Mouse (Mus musculus) frontal cortex, postnatal 25 days (tissue): ENCODE data around the gene Tcf7.

Experiments
- DNase-seq, 2 experiments: peaks; one replicate each; pipeline ENCODE4 v3.0.0; 2022; ENCODE audit warnings: low spot score in 2 of 2

Gene Tcf7

GRCm38 (mm10) chr11:52267271-52267670 lies 15.5 kb downstream of the Tcf7 start:
- DNase-seq = no peak

DNA sequence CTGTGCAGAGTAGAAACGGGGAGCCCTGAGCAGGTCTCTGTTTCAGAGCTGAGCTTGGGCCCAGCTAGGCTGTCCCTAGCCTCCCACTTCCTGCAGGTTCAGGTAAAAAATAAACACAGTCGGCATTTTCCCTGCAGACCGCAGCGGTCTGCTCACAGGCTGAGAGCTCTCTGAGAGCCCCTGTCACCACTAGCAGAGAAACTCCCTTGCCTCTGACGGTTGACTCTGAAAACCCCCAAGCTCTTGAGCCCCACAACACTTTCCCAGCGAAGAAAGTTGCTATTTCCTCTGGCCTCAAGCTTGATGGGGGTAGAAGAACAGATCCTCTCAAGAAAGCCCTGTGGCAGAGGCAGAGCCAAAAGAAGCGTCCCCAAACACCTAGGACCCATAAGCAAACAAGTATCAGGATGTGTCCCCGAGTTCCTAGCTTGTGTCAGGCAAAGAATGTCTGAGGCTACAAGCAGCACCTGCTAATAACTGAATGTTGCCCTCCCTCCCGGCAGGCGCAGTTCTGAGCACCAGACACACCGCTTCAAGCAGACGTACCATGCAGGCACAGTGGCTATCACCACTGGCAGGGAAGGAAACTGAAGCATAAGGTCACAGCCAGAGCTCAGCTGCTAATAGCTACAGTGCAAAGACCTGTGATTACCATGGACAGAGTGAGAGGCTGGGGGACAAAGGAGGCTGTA lies 17.1 kb downstream of the Tcf7 start:
- DNase-seq = no peak

- DNase-seq = no peak
Measured at GRCm38 (mm10) chr11:52264871-52265270, 17.9 kb downstream of the Tcf7 start.

GRCm38 (mm10) chr11:52262338-52262737 lies 20.5 kb downstream of the Tcf7 start:
- no peak for DNase-seq

GRCm38 (mm10) chr11:52261937-52262336 lies 20.9 kb downstream of the Tcf7 start:
- DNase-seq = no peak

GRCm38 (mm10) chr11:52260878-52261277 lies 21.9 kb downstream of the Tcf7 start:
- no peak for DNase-seq

- DNase-seq = no peak
Measured at GRCm38 (mm10) chr11:52258711-52259110, 24.1 kb downstream of the Tcf7 start.

- DNase-seq = no peak
Measured at GRCm38 (mm10) chr11:52257376-52257775, 25.4 kb downstream of the Tcf7 start.

GRCm38 (mm10) chr11:52255077-52255476 lies 27.7 kb downstream of the Tcf7 start:
- no peak for DNase-seq

GRCm38 (mm10) chr11:52253674-52254375 lies 29.0 kb downstream of the Tcf7 start:
- peak in 1 of 2 experiments; percentile 52 for DNase-seq

DNA sequence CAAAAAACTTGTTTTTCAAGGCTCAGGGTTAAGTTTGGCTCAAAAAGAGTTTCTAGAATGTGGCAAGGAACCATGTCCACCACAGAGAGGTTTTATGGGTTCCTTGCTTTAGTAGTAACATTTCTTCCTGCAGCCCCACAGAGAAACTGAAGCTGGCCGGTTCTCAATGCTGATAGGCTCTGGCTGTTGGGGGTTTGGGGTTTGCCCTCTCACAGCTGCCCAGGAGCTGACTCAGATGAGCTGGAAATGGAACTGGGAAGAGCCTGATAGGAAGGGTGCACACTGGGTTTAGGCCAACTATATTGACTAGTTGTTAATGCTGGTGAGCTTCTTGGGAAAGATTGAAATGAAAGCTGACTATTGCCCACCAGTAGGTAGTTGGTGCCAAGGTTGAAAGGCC lies 30.1 kb downstream of the Tcf7 start:
- DNase-seq = no peak

DNA sequence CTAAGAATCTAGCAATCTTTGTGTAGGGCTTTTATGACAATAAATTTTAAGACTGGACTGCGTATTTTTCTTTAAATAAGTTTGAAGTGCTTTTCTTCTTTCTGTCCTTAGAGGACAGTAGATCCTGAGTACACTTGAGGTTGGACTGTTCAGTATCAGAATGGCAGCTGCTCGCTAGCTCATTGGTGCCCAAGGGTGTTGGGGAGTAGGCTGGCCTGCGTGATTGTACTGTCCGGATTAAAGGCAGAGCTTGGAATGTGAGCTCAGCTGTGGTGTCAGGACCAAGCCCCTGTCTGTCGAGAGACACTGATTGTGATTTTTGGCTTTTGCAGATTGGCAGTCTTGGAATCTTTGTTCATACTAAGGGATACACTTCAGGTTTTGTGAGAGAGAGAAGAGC lies 31.0 kb downstream of the Tcf7 start:
- no peak for DNase-seq

DNA sequence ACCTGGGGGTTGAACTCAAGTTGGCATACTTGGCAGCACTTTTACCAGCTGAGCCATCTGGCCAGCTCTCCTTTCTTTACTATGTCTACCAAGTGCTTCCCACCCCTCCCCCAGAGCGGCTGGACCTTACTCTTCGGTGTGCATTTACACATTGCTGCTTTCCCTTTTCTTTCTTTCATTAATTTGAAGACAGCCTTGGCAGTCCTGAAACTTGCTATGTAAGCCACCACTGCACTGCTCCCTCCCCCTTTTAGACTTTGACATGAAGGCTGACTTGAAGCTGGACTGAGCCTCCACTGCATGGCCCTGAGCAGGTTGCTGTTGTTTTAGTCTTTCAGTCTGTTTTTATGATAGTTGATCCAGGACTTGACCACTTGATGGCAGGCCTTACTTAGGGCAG lies 33.4 kb downstream of the Tcf7 start:
- no peak for DNase-seq

GRCm38 (mm10) chr11:52240898-52241542 lies 41.8 kb downstream of the Tcf7 start:
- no peak for DNase-seq

- DNase-seq = no peak
Measured at GRCm38 (mm10) chr11:52234509-52234908, 48.3 kb downstream of the Tcf7 start.

DNA sequence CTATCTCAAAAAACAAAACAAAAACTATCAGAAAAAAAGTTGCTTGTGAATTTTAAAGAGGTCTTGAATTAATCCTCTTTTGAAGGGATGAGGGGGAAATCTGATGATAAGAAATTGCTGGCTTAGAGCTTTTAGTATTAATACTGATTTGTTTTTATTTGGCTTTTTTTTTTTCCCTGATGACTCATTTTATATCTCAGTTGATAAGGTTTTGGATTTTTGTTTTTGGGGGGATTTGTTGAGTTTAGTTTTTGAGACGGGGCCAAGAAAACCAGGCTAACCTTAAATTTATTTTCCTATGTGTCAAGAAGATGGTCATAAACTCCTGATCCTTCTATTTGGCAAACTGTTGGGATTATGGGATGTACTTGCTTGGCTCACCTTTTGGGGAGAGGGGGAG lies 48.9 kb downstream of the Tcf7 start:
- no peak for DNase-seq

- DNase-seq = no peak
Measured at GRCm38 (mm10) chr11:52233043-52233653, 49.7 kb downstream of the Tcf7 start.

GRCm38 (mm10) chr11:52231606-52232541 lies 50.9 kb downstream of the Tcf7 start, which contains the start of gene Skp1a:
TSS of gene Skp1a (plus strand) at chr11:52231995.
- peak; percentile 88 to 92 for DNase-seq

- DNase-seq = no peak
Measured at GRCm38 (mm10) chr11:52230694-52231093, 52.1 kb downstream of the Tcf7 start.

DNA sequence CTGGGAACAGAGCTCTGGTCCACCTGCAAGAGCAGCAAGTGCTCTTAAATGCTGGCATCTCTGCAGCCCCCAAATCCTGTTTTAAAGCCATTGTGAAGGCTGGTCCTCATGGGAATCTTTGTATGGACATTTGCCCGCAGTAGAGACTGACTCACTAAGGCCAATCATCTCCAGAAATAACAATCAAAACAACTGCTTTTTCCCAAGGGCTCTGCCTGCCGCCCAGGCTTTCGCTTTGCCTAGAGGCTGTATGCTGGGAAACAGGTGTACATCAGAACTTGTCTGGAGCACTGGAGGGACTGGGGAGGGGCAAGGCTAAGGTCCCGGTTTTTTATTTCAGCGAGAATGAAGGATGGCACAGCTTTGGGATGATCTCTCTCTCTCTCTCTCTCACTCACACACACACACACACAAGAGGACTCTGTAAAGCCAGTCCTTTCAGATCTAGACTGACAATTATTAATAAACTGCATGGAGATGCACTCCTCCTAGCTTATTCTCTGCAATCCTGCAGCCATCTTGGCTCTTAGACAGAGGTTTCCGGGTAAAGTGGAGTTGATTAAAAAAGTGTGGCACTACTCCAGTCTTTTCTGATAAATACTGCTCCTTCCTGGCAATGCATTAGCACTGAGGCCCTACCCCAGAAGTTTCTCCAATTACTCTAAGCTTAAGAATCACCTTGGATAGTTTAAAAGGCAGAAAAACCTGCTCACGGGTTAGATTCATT lies 53.9 kb downstream of the Tcf7 start:
- DNase-seq = no peak
